Mouse (Mus musculus) myocyte (in vitro differentiated cells): ENCODE data around the gene Unkl.
A peak's percentile ranks its signal among the peaks of the same experiment; 100 is the strongest.

Experiments
- CEBPB ChIP-seq: IDR thresholded peaks from 2 replicates; pipeline ENCODE4 v1.6.1; 2011; ENCODE audit warnings: mild to moderate bottlenecking, moderate library complexity; ENCODE audit not compliant: poor library complexity, insufficient read depth, severe bottlenecking
- E2F4 ChIP-seq: IDR thresholded peaks from one replicate; pipeline ENCODE4 v1.6.1; 2011; ENCODE audit warnings: mild to moderate bottlenecking, control low read depth, moderate library complexity; ENCODE audit not compliant: insufficient read depth
- MAX ChIP-seq: IDR thresholded peaks from one replicate; pipeline ENCODE4 v1.6.1; 2011; ENCODE audit warnings: low read depth, mild to moderate bottlenecking, control low read depth
- MYOD1 ChIP-seq, 3 experiments: IDR thresholded peaks; one replicate each; pipeline ENCODE4 v1.6.1; 2011; ENCODE audit warnings: control low read depth in 2 of 3, low read depth in 2 of 3, mild to moderate bottlenecking in 2 of 3, moderate library complexity in 1 of 3; ENCODE audit not compliant: insufficient read length in 2 of 3, control insufficient read depth in 1 of 3
- MYOG ChIP-seq, 3 experiments: IDR thresholded peaks; one replicate each; pipeline ENCODE4 v1.6.1; 2011; ENCODE audit warnings: control low read depth in 2 of 3, low read depth in 2 of 3, mild to moderate bottlenecking in 2 of 3; ENCODE audit not compliant: insufficient read length in 2 of 3, control insufficient read depth in 1 of 3, insufficient read depth in 1 of 3
- POLR2A ChIP-seq: IDR thresholded peaks from one replicate; pipeline ENCODE4 v1.6.1; 2011; ENCODE audit warnings: low read depth, mild to moderate bottlenecking, control low read depth, moderate library complexity; ENCODE audit not compliant: insufficient read length
- POLR2AphosphoS2 ChIP-seq: IDR thresholded peaks from one replicate; pipeline ENCODE4 v1.6.1; 2011; ENCODE audit warnings: low read depth, control low read depth; ENCODE audit not compliant: insufficient read length
- REST ChIP-seq: IDR thresholded peaks from one replicate; pipeline ENCODE4 v1.6.1; 2011; ENCODE audit warnings: mild to moderate bottlenecking, control low read depth, moderate library complexity; ENCODE audit not compliant: insufficient read depth, insufficient read length
- SRF ChIP-seq: IDR thresholded peaks from one replicate; pipeline ENCODE4 v1.6.1; 2011; ENCODE audit warnings: low read depth; ENCODE audit not compliant: control insufficient read depth, insufficient read length
- TCF12 ChIP-seq: IDR thresholded peaks from one replicate; pipeline ENCODE4 v1.6.1; 2011; ENCODE audit warnings: mild to moderate bottlenecking, control low read depth; ENCODE audit not compliant: poor library complexity, insufficient read depth, severe bottlenecking
- TCF3 ChIP-seq: IDR thresholded peaks from one replicate; pipeline ENCODE4 v1.6.1; 2011; ENCODE audit warnings: low read depth, control low read depth; ENCODE audit not compliant: insufficient read length
- USF1 ChIP-seq: IDR thresholded peaks from one replicate; pipeline ENCODE4 v1.6.1; 2011; ENCODE audit warnings: low read depth, mild to moderate bottlenecking, control low read depth, moderate library complexity

DNA sequence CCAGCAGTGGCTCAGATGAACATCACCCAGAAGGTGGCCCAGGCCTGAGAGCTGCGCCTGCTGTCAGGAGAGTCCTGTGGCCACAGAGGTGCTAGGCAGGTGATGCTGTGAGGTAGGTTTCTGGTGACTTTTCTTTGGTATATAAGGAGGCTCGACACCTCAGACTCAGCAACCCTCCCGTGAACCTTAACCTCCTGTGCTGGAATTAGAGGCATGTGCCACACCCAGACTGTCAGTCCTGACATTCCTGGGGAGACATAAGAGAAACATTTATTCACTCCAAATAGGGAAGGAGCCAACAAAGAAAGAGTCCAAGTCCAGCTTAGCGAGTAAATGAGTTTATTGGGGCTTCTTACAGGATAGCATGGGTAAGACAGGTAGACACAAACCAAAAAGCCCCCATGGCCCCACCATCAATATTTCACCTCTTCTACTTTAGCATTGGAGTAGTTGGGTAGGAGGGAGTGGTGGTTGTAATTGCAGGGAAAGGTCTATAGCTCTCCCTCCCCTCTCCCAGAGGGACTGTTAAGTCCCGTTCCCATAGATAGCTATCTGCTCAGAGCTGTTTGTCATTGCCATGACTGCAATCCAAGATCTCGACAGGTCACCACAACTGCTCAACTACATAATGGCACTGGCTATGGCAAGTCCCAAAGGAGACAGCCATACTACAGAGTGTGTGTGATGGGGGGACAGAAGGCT is 22.1 kb upstream of the Unkl start:
- TF ChIP-seq E2F4 (no peak), POLR2A (no peak), TCF12 (no peak), MYOD1 (IDR thresholded peaks at IDR 0.05; ENCODE audit: control insufficient read depth in 1 of 3, insufficient read length in 2 of 3, low read depth in 2 of 3) (peak in 1 of 3 experiments; percentile 5), POLR2AphosphoS2 (no peak), MAX (no peak), USF1 (no peak), MYOG (IDR thresholded peaks at IDR 0.05; ENCODE audit: control insufficient read depth in 1 of 3, insufficient read depth in 1 of 3, insufficient read length in 2 of 3, low read depth in 2 of 3) (no peak), TCF3 (no peak), SRF (no peak), CEBPB (no peak), REST (no peak)
